Mouse (Mus musculus): Measurements from ENCODE around the gene 1700020D05Rik. TPM values are rescaled to one million over a fixed set of nuclear protein-coding genes. Genes with fewer than 3 reads are reported as not detected.

Gene 1700020D05Rik
- 0.27 TPM for polyA plus RNA-seq (2017; shearing (Covaris generic))

DNA sequence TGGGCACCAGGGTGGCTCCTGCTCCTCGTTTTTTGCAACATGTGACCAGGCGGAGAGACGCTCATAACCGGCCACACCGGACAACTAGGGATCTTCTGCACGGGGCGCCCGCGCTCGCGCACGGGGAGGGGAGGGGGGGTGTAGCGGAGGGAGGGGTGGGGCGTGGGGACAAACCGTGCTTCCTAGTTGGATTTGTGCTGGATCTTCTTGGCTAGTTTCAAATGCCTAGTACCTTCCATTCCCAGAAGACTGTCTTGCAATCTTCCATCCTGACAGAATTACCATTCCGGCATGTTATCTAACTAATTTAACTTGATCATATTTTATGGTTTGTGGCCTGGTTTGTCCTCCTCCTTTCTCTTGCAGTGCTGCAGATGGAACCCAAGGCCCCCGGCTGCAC, at the start of gene 1700020D05Rik:
TSS of gene 1700020D05Rik (minus strand) at position 101 of the 400 bp plus-strand sequence.

DNA sequence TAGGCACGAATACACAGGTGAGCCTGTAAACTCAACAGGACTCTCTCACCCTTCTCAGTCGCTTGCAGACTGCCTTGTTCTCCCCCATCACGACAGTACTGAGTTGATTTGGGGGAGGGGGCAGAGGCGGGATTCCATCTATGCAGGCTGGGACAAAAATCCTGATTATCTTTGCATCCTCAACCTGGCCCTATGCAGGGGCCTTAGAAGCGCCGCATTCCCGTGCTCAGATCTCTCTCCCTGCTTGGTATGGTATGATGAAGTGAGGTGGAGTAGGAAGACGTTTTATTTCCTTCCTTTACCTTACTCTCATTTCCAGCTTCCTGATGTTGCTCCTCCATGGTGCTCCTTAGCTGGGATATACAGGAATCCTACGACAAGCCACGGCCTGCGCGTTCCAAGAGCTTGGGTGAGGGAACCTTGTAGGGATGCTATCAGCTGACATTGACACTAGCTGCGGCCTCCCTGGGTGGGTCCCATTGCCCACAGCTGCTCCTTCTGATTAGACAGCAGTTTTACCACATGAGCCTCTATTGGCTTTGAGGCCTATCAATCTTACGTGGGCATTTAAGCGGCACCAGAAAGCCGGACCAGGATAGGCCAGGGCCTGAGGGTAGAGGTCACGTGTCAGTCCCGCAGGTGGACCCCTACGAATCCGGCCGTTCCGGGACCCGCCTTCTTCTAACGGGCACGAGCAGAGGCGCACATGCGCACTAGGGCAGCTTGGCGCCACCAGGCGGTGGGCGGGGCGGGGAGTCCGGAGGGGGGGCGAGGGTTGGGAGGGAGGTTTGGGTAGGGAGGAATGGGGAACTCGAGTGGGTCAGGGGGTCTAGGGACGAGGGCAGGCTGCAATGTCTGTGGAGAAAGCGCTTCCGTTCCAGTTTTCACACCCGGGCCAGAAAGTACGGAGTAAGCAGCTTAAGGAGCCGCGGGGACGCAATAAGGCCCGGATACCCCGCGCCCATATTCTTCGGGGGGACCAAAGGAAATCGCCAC, 6.7 kb upstream of the 1700020D05Rik start, which contains the start of gene Snx32:
TSS of gene Snx32 (minus strand) at position 508 of the 996 bp plus-strand sequence.

DNA sequence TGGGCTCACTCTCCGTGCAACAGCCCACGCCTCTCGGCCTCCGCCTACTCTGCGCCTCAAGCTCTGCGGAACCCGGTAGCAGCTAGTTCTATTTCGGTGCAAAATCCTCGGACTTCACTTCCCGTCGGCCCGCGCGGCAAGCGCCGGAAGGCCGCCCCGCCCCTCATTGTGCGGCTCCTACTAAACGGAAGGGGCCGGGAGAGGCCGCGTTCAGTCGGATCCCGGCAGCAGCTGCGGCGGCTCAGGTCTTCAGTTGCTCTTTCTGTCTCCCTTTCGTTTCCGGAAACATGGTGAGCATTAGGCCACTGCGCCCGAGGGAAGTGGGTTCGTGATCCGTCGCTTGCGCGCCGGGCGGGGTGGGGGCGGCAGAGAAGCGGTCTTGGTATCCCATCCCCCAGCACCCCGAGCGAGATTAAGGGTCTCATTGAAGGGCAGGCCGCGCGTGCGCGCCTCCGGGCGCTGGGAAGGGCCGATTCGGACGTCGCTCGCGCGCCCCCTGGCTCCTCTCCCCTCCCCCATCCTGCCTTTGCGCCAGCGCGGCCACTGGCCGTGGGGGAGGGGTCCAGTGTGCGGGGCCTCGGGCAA, 13.2 kb downstream of the 1700020D05Rik start, which contains the start of gene Cfl1:
TSS of gene Cfl1 (plus strand) at position 143 of the 585 bp plus-strand sequence.

DNA sequence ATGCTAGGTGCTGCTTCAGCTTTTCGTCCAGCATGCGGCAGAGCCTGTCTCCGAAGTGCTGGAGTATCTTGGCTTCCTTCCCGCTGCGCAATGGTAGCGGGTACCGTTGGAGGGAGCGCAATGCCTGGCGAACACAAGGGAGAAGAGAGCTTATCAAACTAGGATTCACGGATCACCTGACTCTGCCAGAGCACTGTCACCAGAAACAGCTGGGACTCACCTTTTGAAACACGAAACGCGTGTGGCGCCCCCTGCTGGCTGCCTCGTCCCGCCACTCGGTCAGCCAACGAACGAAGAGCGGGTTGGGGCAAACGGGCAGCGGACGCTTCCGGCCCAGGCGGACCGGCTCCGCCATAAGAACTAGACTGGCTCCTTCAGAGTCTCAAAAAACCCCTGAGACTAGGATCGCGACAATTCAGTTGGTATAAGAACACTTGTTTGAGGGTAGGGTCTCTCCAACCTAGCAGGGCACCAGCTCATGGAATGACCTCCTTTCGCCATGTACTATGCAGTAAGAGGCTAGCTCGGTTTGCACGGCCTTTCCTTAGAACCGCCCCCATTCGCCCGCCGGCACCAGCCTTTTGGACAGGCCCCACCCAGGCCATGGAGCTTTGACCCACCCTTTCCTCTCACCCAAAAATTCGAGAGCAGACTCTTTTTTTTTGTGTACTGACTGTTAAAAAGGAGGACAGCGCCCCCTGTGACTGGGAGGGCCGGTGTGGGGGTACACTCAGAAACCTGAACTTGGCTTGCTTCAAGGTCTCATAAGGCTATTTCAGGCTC, 15.6 kb downstream of the 1700020D05Rik start, which contains the start of gene Mus81:
TSS of gene Mus81 (minus strand) at position 635 of the 783 bp plus-strand sequence.

DNA sequence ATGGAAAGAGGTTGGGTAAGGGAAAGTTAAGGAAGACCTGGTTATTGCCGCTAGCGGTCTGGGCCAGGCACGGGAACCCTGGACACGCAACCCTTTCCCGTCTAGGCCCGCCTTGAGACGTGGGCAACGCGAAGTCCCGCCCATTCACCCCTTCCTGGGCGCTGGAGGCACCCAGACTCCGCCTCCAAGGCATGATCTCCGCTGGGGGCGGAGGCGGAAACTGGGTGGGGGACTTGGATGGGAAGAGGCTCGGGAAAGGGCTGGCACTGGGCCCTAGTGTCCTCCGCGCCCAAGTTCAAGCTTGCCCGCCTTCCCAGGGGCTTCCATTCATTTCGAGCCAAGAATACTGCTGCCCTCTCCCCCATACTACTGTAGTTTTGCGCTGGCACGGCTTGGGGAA, 29.9 kb downstream of the 1700020D05Rik start, which contains the start of gene Efemp2:
TSS of gene Efemp2 (plus strand) at position 235 of the 400 bp plus-strand sequence.

DNA sequence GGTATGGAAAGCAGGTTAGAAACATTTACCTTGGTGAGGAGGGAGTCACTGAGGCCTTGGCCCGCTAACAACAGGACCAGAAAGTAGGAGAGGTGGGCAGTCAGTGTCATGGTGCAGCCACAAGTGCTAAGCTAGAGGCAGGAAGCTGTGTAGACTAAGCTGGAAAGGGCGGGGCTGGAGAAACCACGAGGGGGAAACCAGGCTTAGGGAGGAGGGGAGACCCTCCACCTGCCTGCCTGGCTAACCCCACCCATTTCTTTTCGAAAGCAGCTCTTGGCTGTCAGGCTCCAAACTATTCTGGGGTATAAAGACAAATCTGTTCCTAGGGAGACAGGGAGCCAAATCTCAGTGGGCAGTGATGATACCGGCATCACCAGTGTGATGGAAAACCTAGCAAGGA, 35.2 kb downstream of the 1700020D05Rik start, which contains the start of gene Ctsw:
TSS of gene Ctsw (minus strand) at position 134 of the 400 bp plus-strand sequence.

DNA sequence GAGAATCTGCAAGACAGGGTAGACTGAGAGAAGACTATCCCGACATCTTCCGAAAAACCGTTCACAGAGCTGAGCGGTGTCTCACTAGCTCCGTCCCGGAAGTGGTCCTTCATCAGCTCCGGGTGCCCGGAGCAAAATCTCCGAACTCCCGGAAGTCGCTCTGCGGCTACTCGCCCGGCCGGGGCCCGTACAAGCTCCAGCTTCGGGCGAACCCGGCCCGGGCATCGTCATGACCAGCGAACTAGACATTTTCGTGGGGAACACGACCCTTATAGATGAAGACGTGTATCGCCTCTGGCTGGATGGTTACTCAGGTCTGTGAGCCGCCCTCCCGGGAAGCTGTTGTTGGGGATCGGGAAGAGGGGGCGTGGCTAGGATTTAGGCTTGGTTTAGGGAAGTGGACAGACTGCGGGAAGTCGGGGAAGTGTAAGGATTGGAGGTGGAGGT, 43.1 kb downstream of the 1700020D05Rik start, which contains the start of gene Fibp:
TSS of gene Fibp (plus strand) at position 151 of the 447 bp plus-strand sequence.

DNA sequence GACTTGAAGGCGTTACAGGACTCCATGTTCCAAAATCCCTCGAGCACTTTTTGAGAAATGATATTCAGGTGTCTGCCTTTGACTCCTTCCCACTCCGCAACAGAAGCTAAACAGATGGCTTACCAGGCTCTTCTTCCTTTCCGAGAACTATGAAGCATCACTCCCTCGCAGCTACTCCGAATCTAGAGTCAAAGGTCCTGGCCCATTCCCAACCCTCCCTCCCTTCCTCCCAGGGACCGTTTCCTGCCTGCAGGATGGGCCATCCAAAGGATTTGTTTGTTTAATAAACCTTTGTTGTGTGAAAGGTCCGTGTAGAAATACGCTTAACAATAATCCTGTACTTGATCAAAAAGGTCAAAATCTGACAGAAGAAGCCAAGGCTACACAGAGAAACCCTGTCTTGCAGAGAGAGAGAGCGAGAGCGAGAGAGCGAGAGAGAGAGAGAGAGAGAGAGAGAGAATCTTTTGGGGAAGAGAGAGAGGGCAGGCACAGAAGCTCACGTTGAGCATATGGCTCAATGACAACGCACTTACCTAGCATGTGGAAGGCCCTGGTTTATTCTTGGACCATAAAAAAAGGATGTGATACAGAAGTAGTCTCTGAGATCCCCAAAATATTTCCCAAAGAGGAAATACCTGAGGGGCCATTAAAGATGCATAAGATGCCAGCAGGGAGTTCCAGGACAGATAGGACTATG, 45.7 kb downstream of the 1700020D05Rik start, which contains the start of gene Ccdc85b:
TSS of gene Ccdc85b (minus strand) at position 149 of the 697 bp plus-strand sequence.

Other genes with a start within 250 kb of the 1700020D05Rik start
- 15.1 TPM for gene Pacs1, start 230.7 kb downstream of the 1700020D05Rik start, polyA plus RNA-seq (2017; shearing (Covaris generic))
- gene Sf3b2, start 208.3 kb downstream of the 1700020D05Rik start, polyA plus RNA-seq (2017; shearing (Covaris generic)): 449 TPM
- gene Gal3st3, start 205.5 kb downstream of the 1700020D05Rik start, polyA plus RNA-seq (2017; shearing (Covaris generic)): not detected
- gene Catsper1, start 168.0 kb downstream of the 1700020D05Rik start, polyA plus RNA-seq (2017; shearing (Covaris generic)): not detected
- 1.4 TPM for gene Cst6, start 154.2 kb downstream of the 1700020D05Rik start, polyA plus RNA-seq (2017; shearing (Covaris generic))
- 66.3 TPM for gene Eif1ad, start 137.0 kb downstream of the 1700020D05Rik start, polyA plus RNA-seq (2017; shearing (Covaris generic))
- 350 TPM for gene Banf1, start 136.6 kb downstream of the 1700020D05Rik start, polyA plus RNA-seq (2017; shearing (Covaris generic))
- 26.6 TPM for gene Sart1, start 115.1 kb downstream of the 1700020D05Rik start, polyA plus RNA-seq (2017; shearing (Covaris generic))
- 1.0 TPM for gene Tsga10ip, start 101.3 kb downstream of the 1700020D05Rik start, polyA plus RNA-seq (2017; shearing (Covaris generic))
- gene Drap1, start 78.8 kb downstream of the 1700020D05Rik start, polyA plus RNA-seq (2017; shearing (Covaris generic)): 73.1 TPM
- gene AI837181, start 78.6 kb downstream of the 1700020D05Rik start, polyA plus RNA-seq (2017; shearing (Covaris generic)): 14.3 TPM
- gene Fosl1, start 56.2 kb downstream of the 1700020D05Rik start, polyA plus RNA-seq (2017; shearing (Covaris generic)): not detected
- 3.6 TPM for gene Ccdc85b, start 45.9 kb downstream of the 1700020D05Rik start, polyA plus RNA-seq (2017; shearing (Covaris generic))
- 178 TPM for gene Fibp, start 43.2 kb downstream of the 1700020D05Rik start, polyA plus RNA-seq (2017; shearing (Covaris generic))
- gene Ctsw, start 35.3 kb downstream of the 1700020D05Rik start, polyA plus RNA-seq (2017; shearing (Covaris generic)): 115 TPM
- 2.3 TPM for gene Efemp2, start 29.8 kb downstream of the 1700020D05Rik start, polyA plus RNA-seq (2017; shearing (Covaris generic))
- gene Mus81, start 15.4 kb downstream of the 1700020D05Rik start, polyA plus RNA-seq (2017; shearing (Covaris generic)): 70.5 TPM
- gene Cfl1, start 13.3 kb downstream of the 1700020D05Rik start, polyA plus RNA-seq (2017; shearing (Covaris generic)): 4,187 TPM
- 18.4 TPM for gene Snx32, start 6.8 kb upstream of the 1700020D05Rik start, polyA plus RNA-seq (2017; shearing (Covaris generic))
- gene Ovol1, start 56.9 kb upstream of the 1700020D05Rik start, polyA plus RNA-seq (2017; shearing (Covaris generic)): not detected
- 19.4 TPM for gene Ap5b1, start 64.2 kb upstream of the 1700020D05Rik start, polyA plus RNA-seq (2017; shearing (Covaris generic))
- 89.1 TPM for gene Rnaseh2c, start 98.1 kb upstream of the 1700020D05Rik start, polyA plus RNA-seq (2017; shearing (Covaris generic))
- 59.7 TPM for gene Kat5, start 106.5 kb upstream of the 1700020D05Rik start, polyA plus RNA-seq (2017; shearing (Covaris generic))
- gene Rela, start 133.7 kb upstream of the 1700020D05Rik start, polyA plus RNA-seq (2017; shearing (Covaris generic)): 165 TPM
- gene Sipa1, start 159.9 kb upstream of the 1700020D05Rik start, polyA plus RNA-seq (2017; shearing (Covaris generic)): 46.5 TPM
- gene Map3k11, start 185.0 kb upstream of the 1700020D05Rik start, polyA plus RNA-seq (2017; shearing (Covaris generic)): 18.1 TPM
- 47.0 TPM for gene Pcnx3, start 185.1 kb upstream of the 1700020D05Rik start, polyA plus RNA-seq (2017; shearing (Covaris generic))
- gene Kcnk7, start 200.6 kb upstream of the 1700020D05Rik start, polyA plus RNA-seq (2017; shearing (Covaris generic)): 1.3 TPM
- 60.7 TPM for gene Ehbp1l1, start 222.5 kb upstream of the 1700020D05Rik start, polyA plus RNA-seq (2017; shearing (Covaris generic))
- gene Fam89b, start 225.9 kb upstream of the 1700020D05Rik start, polyA plus RNA-seq (2017; shearing (Covaris generic)): 60.6 TPM
- 0.86 TPM for gene Ltbp3, start 237.1 kb upstream of the 1700020D05Rik start, polyA plus RNA-seq (2017; shearing (Covaris generic))